Mouse (Mus musculus) embryonic facial prominence, embryonic 14.5 days (tissue): Measurements from ENCODE around the gene Uqcr11. TPM values are rescaled to one million over a fixed set of nuclear protein-coding genes. Genes with fewer than 3 reads are reported as not detected.

ENCODE experiments used
- ATAC-seq: fragments of 200-750 bp; cut with Nextera tagmentation; 2 replicates; pipeline ENCODE4 v1.8.0; 2017; ENCODE audit warnings: low read depth, moderate number of reproducible peaks, moderate TSS enrichment
- DNase-seq: peaks from one replicate; pipeline ENCODE4 v3.0.0-alpha.2; 2015; ENCODE audit warnings: low spot score
- H3K27ac ChIP-seq: fragments of 300-500 bp; sonication (generic); replicated peaks from 2 replicates; pipeline ENCODE4 v1.5.1; 2014; ENCODE audit warnings: low read depth, mild to moderate bottlenecking, low read length, moderate library complexity
- H3K27me3 ChIP-seq: fragments of 300-500 bp; sonication (generic); replicated peaks from 2 replicates; pipeline ENCODE4 v1.6.1; 2014; ENCODE audit warnings: low read length; ENCODE audit not compliant: control insufficient read depth, insufficient read depth
- H3K36me3 ChIP-seq: fragments of 300-500 bp; sonication (generic); 2 replicates; pipeline ENCODE4 v1.6.1; 2014; ENCODE audit warnings: low read length, mixed read lengths; ENCODE audit not compliant: control insufficient read depth, insufficient read depth
- H3K4me1 ChIP-seq: fragments of 300-500 bp; sonication (generic); 2 replicates; pipeline ENCODE4 v1.6.1; 2014; ENCODE audit warnings: antibody characterized with exemption, low read length; ENCODE audit not compliant: control insufficient read depth, insufficient read depth
- H3K4me2 ChIP-seq: fragments of 300-500 bp; sonication (generic); 2 replicates; pipeline ENCODE4 v1.6.1; 2014; ENCODE audit warnings: low read depth, mild to moderate bottlenecking, low read length, moderate library complexity, mixed read lengths
- H3K4me3 ChIP-seq: fragments of 300-500 bp; sonication (generic); 2 replicates; pipeline ENCODE4 v1.5.1; 2014; ENCODE audit warnings: low read depth, mild to moderate bottlenecking, low read length
- H3K9ac ChIP-seq: fragments of 300-500 bp; sonication (generic); 2 replicates; pipeline ENCODE4 v1.6.1; 2014; ENCODE audit warnings: low read depth, mild to moderate bottlenecking, low read length, moderate library complexity, mixed read lengths
- H3K9me3 ChIP-seq: fragments of 300-500 bp; sonication (generic); 2 replicates; pipeline ENCODE4 v1.6.1; 2016; ENCODE audit warnings: low read length; ENCODE audit not compliant: control insufficient read depth
- WGBS: fragments of 180-500 bp; shearing (Covaris S2); extraction: QIAGEN DNeasy Blood & Tissue Kit; methylation state at CpG from one replicate; pipeline ENCODE4 v1.1.7; 2014; 5-methylcytosine and 5-hydroxymethylcytosine counted together
- polyA plus RNA-seq: library from polyadenylated mRNA; unstranded; fragments of >200 nt; fragmentation: Nextera tagmentation; extraction: Ambion mirVana; gene quantifications from 2 replicates; pipeline ENCODE4 v1.2.1, GENCODE M21; 2014

The Uqcr11 gene
- polyA plus RNA-seq = 751 and 879 TPM in 2 replicates

DNA sequence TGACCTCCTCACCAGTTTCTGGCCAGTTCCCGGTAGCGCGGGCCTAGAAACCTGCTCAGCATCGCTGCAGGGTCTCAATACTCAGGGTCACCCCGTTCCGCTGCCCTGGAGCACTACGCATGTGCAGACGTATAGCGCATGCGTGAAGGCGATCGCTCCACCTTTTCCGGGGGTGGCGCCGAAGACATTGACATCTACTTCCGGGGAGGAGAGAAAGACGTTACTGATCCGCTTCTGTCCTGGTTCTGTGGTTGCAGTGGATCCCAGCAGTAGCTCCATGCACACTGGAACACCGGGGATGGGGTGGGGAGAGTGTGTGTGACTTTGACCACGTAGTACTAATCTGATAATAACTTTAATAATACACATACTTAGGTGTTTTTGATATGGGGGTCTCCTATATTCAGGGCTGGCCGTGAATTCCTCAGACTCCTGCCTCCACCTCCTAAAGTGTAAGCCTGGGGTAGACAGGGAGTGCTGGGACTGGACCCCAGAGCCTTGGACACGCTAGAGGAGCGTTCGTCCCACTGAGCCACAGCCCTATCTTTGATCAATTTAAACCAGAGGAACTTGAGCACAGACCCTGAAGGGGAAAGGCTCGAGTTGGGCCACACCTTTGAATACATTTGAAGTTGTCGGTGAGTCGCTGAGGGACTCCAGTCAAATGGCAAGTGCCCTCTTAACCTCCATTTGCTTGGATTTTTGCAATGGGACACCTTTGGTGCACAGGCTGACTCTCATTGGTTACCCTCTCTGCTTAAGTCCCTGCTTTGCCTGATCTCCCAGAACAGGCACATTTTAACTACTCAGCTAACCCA, at the start of gene Uqcr11:
Gene Uqcr11, minus strand, starts transcription at position 147 of the 818 bp plus-strand sequence.
- Histone ChIP-seq H3K9me3 (no peaks in the 10 kb centered on the region), H3K27ac (peak within 1 kb of the TSS; percentile 88), H3K4me1 (peaks cover 13% of the 10 kb centered on the region), H3K4me2 (peak within 1 kb of the TSS; percentile 85), H3K36me3 (peaks cover 57% of the 10 kb centered on the region), H3K4me3 (peak within 1 kb of the TSS; percentile 66), H3K9ac (peak within 1 kb of the TSS; percentile 74), H3K27me3 (no peaks in the 10 kb centered on the region)
- DNase-seq = peak; percentile 96
- under 1% methylated on average over 27 of the region's 27 CpGs for WGBS
- ATAC-seq = peak; percentile 91

DNA sequence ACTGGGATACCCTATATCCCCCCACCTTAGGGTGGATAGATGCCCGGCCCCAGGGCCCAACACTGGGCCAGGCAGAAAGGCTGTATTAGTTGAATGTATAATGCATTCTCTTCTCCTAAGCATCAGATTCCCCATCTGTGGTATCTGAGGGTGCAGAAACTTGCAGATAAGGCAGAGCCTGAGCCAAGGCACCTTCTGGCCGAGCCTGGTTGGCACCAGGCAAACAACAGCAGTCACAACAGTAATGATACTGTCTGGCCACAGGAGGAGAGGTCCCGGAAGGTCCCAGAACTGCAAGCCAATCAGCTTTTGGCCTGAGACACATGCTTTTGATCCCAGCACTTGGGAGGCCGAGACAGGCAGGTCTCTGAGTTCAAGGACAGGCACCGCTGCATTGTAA, 49.1 kb upstream of the Uqcr11 start:
- Histone ChIP-seq H3K9me3 (no peaks in the 10 kb centered on the region), H3K36me3 (no peaks in the 10 kb centered on the region), H3K4me3 (no peak overlapping the region), H3K27ac (no peak overlapping the region), H3K4me2 (no peak overlapping the region), H3K4me1 (no peaks in the 10 kb centered on the region), H3K9ac (no peak overlapping the region), H3K27me3 (no peaks in the 10 kb centered on the region)
- no peak for DNase-seq
- WGBS = 86% methylated on average over 5 of the region's 5 CpGs
- no peak for ATAC-seq

DNA sequence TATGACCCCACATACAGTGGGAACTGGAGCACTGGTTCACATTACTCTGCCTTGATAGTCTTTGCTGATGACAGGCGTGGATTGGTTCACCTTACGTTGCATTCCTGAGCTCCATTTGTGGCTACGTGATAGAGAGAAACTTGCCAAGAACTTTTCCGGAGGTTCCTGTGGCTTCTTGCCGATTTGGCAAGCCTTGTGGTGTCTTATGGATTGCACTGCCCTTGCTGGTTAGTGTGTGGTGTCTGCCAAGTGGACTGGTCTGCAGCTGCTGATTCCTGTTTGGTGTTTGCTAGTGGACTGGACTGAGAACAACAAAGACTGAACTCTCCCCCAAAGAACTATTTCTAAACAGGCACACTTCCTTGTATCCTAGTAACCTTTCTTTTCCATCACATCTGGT, 48.2 kb upstream of the Uqcr11 start:
- 77% methylated on average over 5 of the region's 5 CpGs for WGBS
- ATAC-seq (no peak), DNase-seq (no peak)
- Histone ChIP-seq H3K4me2 (no peak overlapping the region), H3K4me1 (no peaks in the 10 kb centered on the region), H3K36me3 (no peaks in the 10 kb centered on the region), H3K4me3 (no peak overlapping the region), H3K27me3 (no peaks in the 10 kb centered on the region), H3K27ac (no peak overlapping the region), H3K9me3 (no peaks in the 10 kb centered on the region), H3K9ac (no peak overlapping the region)

DNA sequence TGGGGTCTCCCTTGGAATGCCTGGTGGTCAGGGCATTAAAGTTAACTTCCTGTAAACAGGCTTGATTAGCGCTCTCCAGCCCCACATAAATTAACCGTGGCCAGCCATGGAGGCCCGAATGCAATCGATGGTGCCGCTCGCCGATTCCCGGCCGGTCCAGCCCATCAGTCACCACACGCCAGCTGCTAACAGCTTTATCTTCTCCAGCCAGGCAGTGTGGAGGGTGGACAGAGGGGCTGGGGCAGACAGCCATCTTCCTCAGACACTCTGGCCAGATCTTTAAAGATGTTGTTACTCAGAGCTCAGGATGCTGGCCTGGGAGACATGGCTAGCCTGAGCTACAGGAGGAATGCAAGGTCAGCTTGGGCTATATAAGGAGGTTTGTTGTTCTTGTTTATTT, 47.0 kb upstream of the Uqcr11 start:
- no peak overlapping the region for H3K4me2 ChIP-seq
- 75% methylated on average over 10 of the region's 10 CpGs for WGBS
- H3K36me3 ChIP-seq = no peaks in the 10 kb centered on the region
- no peaks in the 10 kb centered on the region for H3K4me1 ChIP-seq
- H3K27me3 ChIP-seq = no peaks in the 10 kb centered on the region
- H3K9ac ChIP-seq = no peak overlapping the region
- ATAC-seq = no peak
- H3K27ac ChIP-seq = no peak overlapping the region
- H3K9me3 ChIP-seq = no peaks in the 10 kb centered on the region
- no peak for DNase-seq
- H3K4me3 ChIP-seq = no peak overlapping the region

DNA sequence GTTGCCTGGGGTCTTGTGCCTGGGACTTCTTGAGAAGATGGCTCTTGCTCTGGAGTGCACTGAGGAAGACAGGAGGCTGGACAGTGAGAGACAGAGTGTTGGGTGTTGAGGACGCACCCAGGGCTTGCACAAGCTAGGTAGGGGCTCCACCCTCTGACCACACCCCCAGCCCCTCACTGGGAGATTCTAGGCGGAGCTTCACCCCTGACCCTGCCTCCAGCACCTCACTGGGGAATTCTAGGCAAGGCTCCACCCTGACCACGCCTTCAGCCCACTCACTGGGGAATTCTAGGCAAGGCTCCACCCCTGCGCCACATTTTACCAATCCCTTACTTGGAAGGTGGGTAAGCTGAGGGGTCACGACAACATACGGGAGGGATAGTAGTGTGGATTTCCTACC, 44.0 kb upstream of the Uqcr11 start:
- H3K4me2 ChIP-seq = no peak overlapping the region
- no peak overlapping the region for H3K4me3 ChIP-seq
- DNase-seq = no peak
- peaks cover 6% of the 10 kb centered on the region; the same call in 1 of the 2 replicates for H3K27me3 ChIP-seq
- H3K36me3 ChIP-seq = no peaks in the 10 kb centered on the region
- no peak overlapping the region for H3K9ac ChIP-seq
- no peak for ATAC-seq
- WGBS = 7% methylated on average over 6 of the region's 6 CpGs
- no peaks in the 10 kb centered on the region for H3K9me3 ChIP-seq
- H3K4me1 ChIP-seq = no peaks in the 10 kb centered on the region
- no peak overlapping the region for H3K27ac ChIP-seq

DNA sequence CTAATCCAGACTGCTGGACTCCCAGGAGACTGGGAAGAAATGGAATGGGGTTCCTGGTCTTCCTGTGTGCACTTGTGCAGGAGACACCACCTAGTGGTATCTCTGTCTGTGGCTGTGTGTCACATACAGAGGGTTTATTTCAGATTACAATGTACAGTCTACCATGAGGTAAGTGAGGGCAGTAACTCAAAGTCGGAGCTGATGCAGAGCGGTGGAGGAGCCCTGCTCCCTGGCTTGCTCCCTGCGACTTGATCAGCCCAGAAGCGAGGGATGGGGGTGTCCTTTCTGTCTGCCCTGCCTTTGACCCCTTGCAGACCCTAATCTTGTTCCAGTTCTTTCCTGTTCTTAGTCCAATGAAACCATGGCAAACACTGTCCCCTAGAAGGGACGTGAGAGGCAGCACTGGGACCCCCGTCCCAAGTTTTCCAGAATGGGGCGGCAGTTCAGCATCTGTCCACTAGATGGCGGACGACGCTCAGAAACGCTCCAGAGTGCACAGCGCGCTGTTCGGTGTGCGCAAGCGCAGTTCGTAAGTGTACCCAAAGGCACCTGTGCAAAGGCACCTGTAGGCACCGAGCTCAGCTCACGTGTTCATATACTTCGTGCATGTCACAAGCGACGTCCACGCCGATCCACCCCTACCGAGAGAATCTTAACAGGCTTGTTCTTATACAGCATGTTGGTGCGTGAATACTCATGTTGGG, 39.4 kb upstream of the Uqcr11 start:
- H3K4me1 ChIP-seq = no peaks in the 10 kb centered on the region
- 9% methylated on average over 26 of the region's 26 CpGs for WGBS
- H3K9me3 ChIP-seq = no peaks in the 10 kb centered on the region
- no peak overlapping the region for H3K4me3 ChIP-seq
- ATAC-seq (peak; percentile 86), DNase-seq (peak; percentile 85)
- H3K27ac ChIP-seq = no peak overlapping the region
- H3K9ac ChIP-seq = no peak overlapping the region
- H3K36me3 ChIP-seq = no peaks in the 10 kb centered on the region
- H3K4me2 ChIP-seq = peak overlapping the region; percentile 20; the same call in 1 of the 2 replicates
- peaks cover 6% of the 10 kb centered on the region; the same call in 1 of the 2 replicates for H3K27me3 ChIP-seq

DNA sequence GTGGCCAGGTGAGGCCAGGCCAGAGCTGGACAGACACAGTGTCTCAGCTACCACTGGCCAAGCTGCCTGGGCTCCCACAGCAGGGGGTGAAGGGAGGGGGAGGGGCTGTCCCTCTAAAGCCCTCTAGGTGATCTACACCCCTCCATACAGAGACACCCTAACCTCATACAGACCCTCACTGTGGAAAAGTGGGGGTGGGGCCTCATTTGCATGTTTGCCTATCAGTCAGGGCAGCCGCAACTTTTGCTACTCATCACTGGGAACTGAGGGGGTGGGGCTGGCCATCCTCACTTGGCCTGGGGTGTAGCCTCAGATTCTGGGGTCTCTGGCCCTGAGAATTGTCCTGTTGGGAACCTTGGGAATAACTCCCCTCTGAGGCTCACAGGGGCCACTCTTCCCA, 38.4 kb upstream of the Uqcr11 start:
- H3K9ac ChIP-seq = 0 out of 2 replicates have a peak overlapping the region, but pooled peaks have one; percentile 23
- DNase-seq (no peak), ATAC-seq (no peak)
- peaks cover 6% of the 10 kb centered on the region; the same call in 1 of the 2 replicates for H3K27me3 ChIP-seq
- no peaks in the 10 kb centered on the region for H3K4me1 ChIP-seq
- WGBS = 43% methylated on average over 1 of the region's 1 CpGs
- no peaks in the 10 kb centered on the region for H3K36me3 ChIP-seq
- no peak overlapping the region for H3K27ac ChIP-seq
- H3K4me2 ChIP-seq = no peak overlapping the region
- H3K4me3 ChIP-seq = no peak overlapping the region
- no peaks in the 10 kb centered on the region for H3K9me3 ChIP-seq

DNA sequence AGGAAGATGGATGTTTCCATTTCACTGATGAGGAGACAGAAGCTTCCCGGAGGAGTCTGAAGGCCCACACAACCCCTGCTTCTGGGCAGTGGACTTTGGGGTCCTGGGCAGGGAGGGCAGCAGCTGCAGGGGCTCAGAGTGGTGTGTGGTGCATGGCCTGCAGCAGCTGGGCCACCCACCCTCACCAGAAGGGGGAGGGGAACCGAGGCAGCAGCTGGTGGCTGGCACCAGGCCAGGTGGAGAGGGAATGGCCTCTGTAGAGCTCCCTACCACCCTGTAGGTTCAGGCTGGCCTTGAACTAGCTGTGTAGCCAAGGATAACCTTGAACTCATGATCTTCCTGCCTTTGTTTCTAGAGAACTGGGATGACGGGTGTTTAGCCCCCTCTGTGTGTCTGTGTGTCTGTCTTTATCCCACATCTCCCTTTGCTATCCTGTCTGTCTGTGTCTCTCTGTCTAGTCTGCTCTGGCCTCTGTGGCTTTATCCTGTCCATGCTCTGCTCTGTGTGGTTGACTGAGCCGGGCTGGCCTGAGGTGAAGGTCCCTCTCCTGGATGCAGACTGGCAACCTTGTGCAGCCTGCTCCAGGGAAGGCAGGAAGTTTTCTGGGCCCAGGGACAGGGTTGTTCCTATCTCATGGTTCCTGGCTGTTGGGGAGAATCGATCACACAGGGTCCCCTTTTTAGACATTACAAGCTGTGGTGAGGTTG, 37.9 kb upstream of the Uqcr11 start:
- Histone ChIP-seq H3K27ac (no peak overlapping the region), H3K36me3 (no peaks in the 10 kb centered on the region), H3K4me2 (no peak overlapping the region), H3K9ac (0 out of 2 replicates have a peak overlapping the region, but pooled peaks have one; percentile 23), H3K4me1 (no peaks in the 10 kb centered on the region), H3K4me3 (no peak overlapping the region), H3K9me3 (no peaks in the 10 kb centered on the region), H3K27me3 (peaks cover 6% of the 10 kb centered on the region; the same call in 1 of the 2 replicates)
- 49% methylated on average over 4 of the region's 5 CpGs for WGBS
- peak; percentile 61 for DNase-seq
- peak; percentile 17; the same call in 1 of the 2 replicates for ATAC-seq
